Mouse (Mus musculus): ENCODE measurements at regions not wholly inside any gene's neighbourhood (a gene's known extent, or its start where the extent isn't known, plus 50 kb on each side); places are given as distances from the start of the nearest gene placed in this dataset.

DNA sequence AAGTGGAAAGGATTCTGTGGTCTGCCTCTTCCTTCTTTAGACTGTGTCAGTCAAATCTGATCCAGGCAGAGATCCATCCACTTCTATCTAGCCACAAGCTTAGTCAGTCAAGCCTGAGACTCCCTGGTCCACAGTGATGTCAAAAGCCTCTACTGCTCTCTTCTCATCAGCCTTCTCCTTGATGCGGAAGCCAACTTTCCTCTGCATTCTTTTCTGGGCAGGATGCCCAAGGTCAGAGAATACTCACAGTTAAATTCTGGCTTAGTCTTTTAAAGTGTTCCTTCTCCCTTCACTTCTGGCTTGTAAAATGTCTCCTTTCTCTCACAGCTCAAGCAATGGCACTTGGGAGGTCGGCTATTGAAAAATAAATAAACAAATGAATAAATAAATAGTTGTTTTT, 183.2 kb downstream of the Atp23 start:
- TF ChIP-seq EP300 (IDR thresholded peaks at IDR 0.05; ENCODE audit: low read depth) (no peak), CTCF (IDR thresholded peaks at IDR 0.05; ENCODE audit: low read depth) (no peak)

Measured in heart, postnatal 0 days (tissue).